Mouse (Mus musculus) heart, adult 2 months (tissue): ENCODE measurements around the gene Fbxo40. TPM values are rescaled to one million over a fixed set of nuclear protein-coding genes. Genes with fewer than 3 reads are reported as not detected.

Experiments
- DNase-seq, 2 experiments: peaks; one replicate each; pipeline ENCODE4 v3.0.0; 2021
- H3K27ac ChIP-seq: fragments of 200-600 bp; 2 replicates; pipeline ENCODE4 v1.8.1; 2022
- H3K27me3 ChIP-seq: fragments of 200-500 bp; 2 replicates; pipeline ENCODE4 v1.6.1; 2012; ENCODE audit warnings: mild to moderate bottlenecking, low read length, inconsistent platforms, mixed read lengths; ENCODE audit not compliant: control insufficient read depth, insufficient read depth
- H3K36me3 ChIP-seq: fragments of 200-500 bp; 2 replicates; pipeline ENCODE4 v1.6.1; 2012; ENCODE audit warnings: low read length, inconsistent platforms; ENCODE audit not compliant: control insufficient read depth, insufficient read depth
- H3K4me1 ChIP-seq: fragments of 200-500 bp; 2 replicates; pipeline ENCODE4 v1.6.1; 2011; ENCODE audit warnings: low read length; ENCODE audit not compliant: control insufficient read depth, insufficient read depth
- H3K4me3 ChIP-seq: fragments of 200-600 bp; 2 replicates; pipeline ENCODE4 v1.8.1; 2022
- H3K79me2 ChIP-seq: fragments of 200-500 bp; replicated peaks from 2 replicates; pipeline ENCODE4 v1.6.1; 2012; ENCODE audit warnings: mild to moderate bottlenecking, inconsistent platforms, low read length, moderate library complexity, mixed read lengths; ENCODE audit not compliant: control insufficient read depth, insufficient read depth
- H3K9ac ChIP-seq: fragments of 200-500 bp; 2 replicates; pipeline ENCODE4 v1.6.1; 2012; ENCODE audit warnings: low read depth, mild to moderate bottlenecking, control low read depth, inconsistent platforms, low read length, mixed read lengths
- CTCF ChIP-seq: fragments of 200-600 bp; IDR thresholded peaks from 2 replicates; pipeline ENCODE4 v1.8.1; 2022; ENCODE audit warnings: antibody characterized with exemption, mild to moderate bottlenecking, moderate library complexity
- EP300 ChIP-seq: fragments of 200-500 bp; IDR thresholded peaks from 2 replicates; pipeline ENCODE4 v1.6.1; 2011; ENCODE audit warnings: low read depth, low read length, control low read depth; ENCODE audit not compliant: insufficient read depth
- POLR2A ChIP-seq: fragments of 200-500 bp; IDR thresholded peaks from 2 replicates; pipeline ENCODE4 v1.6.1; 2011; ENCODE audit warnings: mild to moderate bottlenecking, low read depth, low read length, control low read depth; ENCODE audit not compliant: insufficient read depth
- WGBS: fragments of 180-500 bp; shearing (Covaris S2); methylation state at CpG from one replicate; pipeline ENCODE4 v1.1.7; 2018; 5-methylcytosine and 5-hydroxymethylcytosine counted together
- intact Hi-C: fragments of 180-260 bp; cut with DNase I; formaldehyde crosslinking; loops from one replicate; pipeline ENCODE4 v1.15.1; 2025
- long read RNA-seq: library from polyadenylated mRNA; stranded (forward); transcript quantifications from one replicate; pipeline ENCODE4 v2.0.0, GENCODE M21; 2021
- polyA plus RNA-seq: library from polyadenylated mRNA; depleted of rRNA; stranded (reverse); fragments of >200 nt; gene quantifications from 2 replicates; pipeline ENCODE4 v1.2.3, GENCODE M21; 2012; rRNA removed
- total RNA-seq, 2 experiments: library from RNA; stranded (reverse); gene quantifications; 2 replicates each; pipeline ENCODE4 v1.2.3; 2021

Fbxo40 gene
- 100 to 1,000 TPM; 191 to 211 TPM for total RNA-seq
- 66.5 and 115 TPM in 2 replicates for polyA plus RNA-seq
- long read RNA-seq, full-length matches to known transcripts, result 106 of 150 reads
- long read RNA-seq, partial matches to known transcripts, result 0 of 150 reads
- long read RNA-seq, other reads (novel, unspliced or antisense), result 44 of 150 reads

DNA sequence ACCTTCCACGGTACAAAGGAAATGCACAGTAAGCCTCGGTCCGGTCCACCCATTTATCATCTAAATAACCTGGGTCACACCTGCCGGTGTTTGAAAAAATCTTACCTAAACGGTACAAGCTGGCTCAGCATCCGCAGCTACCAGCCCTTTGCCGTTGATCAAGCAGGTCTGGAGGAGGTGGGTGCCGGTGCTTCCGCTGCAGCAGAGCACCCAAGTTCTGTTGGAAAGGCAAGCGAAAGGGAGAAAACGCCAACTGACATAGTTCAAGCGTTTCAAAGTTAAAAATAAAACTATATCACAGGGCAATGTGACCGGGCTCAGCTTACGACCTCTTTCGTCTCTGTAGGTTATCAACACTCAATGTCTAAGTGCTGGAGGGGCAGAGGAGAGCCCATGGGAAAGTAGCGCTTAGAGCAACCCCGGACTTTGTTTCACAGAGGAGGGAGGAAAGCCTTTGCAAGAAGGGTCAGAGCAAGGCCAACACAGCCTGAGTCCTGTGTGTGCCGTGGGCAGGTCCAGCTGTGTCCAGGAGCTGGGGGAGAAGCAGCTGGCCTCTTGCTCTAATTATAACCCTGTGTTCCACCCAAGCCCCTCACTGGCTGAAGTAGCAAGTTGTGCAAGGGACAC, at the start of gene Fbxo40:
Gene Fbxo40, minus strand, starts transcription at position 469 of the 627 bp plus-strand sequence.
- peaks cover 3% of the 10 kb centered on the region; the same call in 1 of the 2 replicates for H3K36me3 ChIP-seq
- H3K27ac ChIP-seq, result peak within 1 kb of the TSS; percentile 93
- intact Hi-C loops, result loop anchor here (1.0 to 2.0 kb wide), 2 partner anchors 21 to 45 kb away; partner anchors contain the start of gene Polq
- no peaks in the 10 kb centered on the region for H3K27me3 ChIP-seq
- no peaks in the 10 kb centered on the region for H3K4me1 ChIP-seq
- peak; percentile 49 to 63 for DNase-seq
- no peaks in the 10 kb centered on the region for H3K79me2 ChIP-seq
- H3K9ac ChIP-seq, result peak within 1 kb of the TSS; percentile 68
- H3K4me3 ChIP-seq, result peak within 1 kb of the TSS; percentile 53
- no peak for TF ChIP-seq CTCF
- 0 out of 2 replicates have a peak, but pooled peaks have one; percentile 15 for TF ChIP-seq EP300
- peak; percentile 76 for TF ChIP-seq POLR2A
- 36% methylated on average over 18 of the region's 18 CpGs for WGBS

DNA sequence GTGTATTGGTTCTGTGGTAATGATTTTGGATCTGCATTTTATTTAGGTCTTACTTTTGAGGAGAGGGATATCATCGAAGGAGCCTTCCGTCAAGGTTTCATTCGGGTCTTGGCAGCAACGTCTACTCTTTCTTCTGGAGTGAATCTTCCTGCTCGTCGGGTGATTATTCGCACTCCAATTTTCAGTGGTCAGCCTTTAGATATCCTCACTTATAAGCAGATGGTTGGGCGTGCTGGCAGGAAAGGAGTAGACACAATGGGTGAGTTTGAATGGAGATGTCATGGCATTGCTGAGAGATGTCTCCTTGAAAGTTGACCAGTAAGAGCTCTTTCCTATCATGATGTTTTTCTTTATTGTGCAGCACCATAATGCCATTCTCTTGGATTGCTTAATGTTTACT, 44.5 kb upstream of the Fbxo40 start:
- Histone ChIP-seq H3K36me3 (no peaks in the 10 kb centered on the region), H3K27me3 (no peaks in the 10 kb centered on the region), H3K4me3 (no peak overlapping the region), H3K4me1 (no peaks in the 10 kb centered on the region), H3K27ac (no peak overlapping the region), H3K9ac (no peak overlapping the region), H3K79me2 (no peaks in the 10 kb centered on the region)
- intact Hi-C loops, result no loop called here
- no peak for DNase-seq
- TF ChIP-seq EP300 (no peak), POLR2A (no peak), CTCF (no peak)
- WGBS, result 92% methylated on average over 8 of the region's 8 CpGs

DNA sequence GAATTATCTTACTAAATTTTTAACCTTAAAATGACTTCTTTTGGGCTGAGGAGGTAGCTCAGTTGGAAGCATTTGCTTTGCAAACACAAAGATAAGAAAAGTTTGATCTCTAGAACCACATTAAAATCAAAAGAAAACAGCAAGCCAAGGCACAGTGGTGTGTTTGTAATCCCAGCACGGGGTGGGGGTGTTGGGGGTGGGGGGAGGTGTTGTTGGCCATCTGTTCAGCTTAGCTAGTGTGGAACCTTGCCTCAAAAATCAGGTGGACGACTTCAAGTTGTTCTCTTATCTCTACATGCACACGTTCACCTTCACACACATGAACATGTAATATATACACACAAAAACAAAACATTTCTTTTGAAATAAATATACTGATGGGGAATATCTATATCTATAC, 41.7 kb upstream of the Fbxo40 start:
- H3K27me3 ChIP-seq, result no peaks in the 10 kb centered on the region
- no peak for DNase-seq
- H3K4me3 ChIP-seq, result no peak overlapping the region
- no peaks in the 10 kb centered on the region for H3K36me3 ChIP-seq
- 64% methylated on average over 3 of the region's 3 CpGs for WGBS
- H3K27ac ChIP-seq, result no peak overlapping the region
- intact Hi-C loops, result no loop called here
- TF ChIP-seq POLR2A (no peak), CTCF (no peak), EP300 (no peak)
- H3K4me1 ChIP-seq, result no peaks in the 10 kb centered on the region
- no peaks in the 10 kb centered on the region for H3K79me2 ChIP-seq
- H3K9ac ChIP-seq, result no peak overlapping the region

DNA sequence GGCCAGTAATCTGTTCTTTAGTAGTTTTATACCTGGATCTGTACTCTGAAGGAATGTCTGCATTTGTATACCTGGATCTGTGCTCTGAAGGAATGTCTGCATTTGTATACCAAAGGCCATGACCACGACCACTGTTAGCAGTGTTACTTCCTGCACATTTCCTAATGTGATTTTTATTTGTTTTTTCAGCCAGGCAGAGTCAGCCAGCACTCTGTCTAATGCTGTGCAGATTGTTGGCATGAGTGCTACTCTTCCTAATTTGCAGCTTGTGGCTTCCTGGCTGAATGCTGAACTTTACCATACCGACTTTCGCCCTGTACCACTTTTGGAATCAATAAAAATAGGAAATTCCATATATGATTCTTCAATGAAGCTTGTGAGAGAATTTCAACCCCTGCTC, 37.3 kb upstream of the Fbxo40 start:
- no peak overlapping the region for H3K4me3 ChIP-seq
- no peak overlapping the region for H3K9ac ChIP-seq
- intact Hi-C loops, result no loop called here
- 48% methylated on average over 3 of the region's 3 CpGs for WGBS
- H3K36me3 ChIP-seq, result no peaks in the 10 kb centered on the region
- H3K4me1 ChIP-seq, result no peaks in the 10 kb centered on the region
- no peak for DNase-seq
- H3K27me3 ChIP-seq, result no peaks in the 10 kb centered on the region
- no peaks in the 10 kb centered on the region for H3K79me2 ChIP-seq
- H3K27ac ChIP-seq, result no peak overlapping the region
- no peak for TF ChIP-seq EP300
- TF ChIP-seq CTCF, result no peak
- TF ChIP-seq POLR2A, result no peak

DNA sequence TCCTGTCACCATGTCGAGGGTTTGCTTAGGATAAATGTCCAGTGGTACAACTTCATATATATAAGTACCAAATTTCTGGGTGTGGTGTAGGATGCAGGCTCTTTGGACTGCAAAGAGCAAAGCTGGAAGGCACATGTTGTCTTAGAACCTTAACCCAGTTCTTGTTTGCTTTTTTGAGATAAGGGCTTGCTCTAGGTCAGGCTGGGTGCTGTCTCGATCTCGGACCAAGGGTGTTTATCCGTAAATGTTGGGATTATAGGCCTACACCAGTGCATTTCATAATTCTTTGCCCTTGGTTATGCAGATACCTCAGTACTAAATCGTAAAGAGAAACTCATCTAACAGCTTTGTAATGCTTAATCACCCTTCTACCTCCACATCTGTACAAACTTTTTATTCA, 22.1 kb upstream of the Fbxo40 start:
- intact Hi-C loops, result loop anchor here (5.0 kb wide), 1 partner anchor 185 kb away; the partner anchor contains the start of gene Iqcb1
- no peak for DNase-seq
- H3K36me3 ChIP-seq, result peaks cover 3% of the 10 kb centered on the region; the same call in 1 of the 2 replicates
- no peaks in the 10 kb centered on the region for H3K27me3 ChIP-seq
- H3K4me3 ChIP-seq, result peak overlapping the region; percentile 64
- H3K4me1 ChIP-seq, result peaks cover 2% of the 10 kb centered on the region
- TF ChIP-seq CTCF (no peak), EP300 (no peak), POLR2A (no peak)
- H3K27ac ChIP-seq, result no peak overlapping the region
- no peaks in the 10 kb centered on the region for H3K79me2 ChIP-seq
- WGBS, result 47% methylated on average over 5 of the region's 5 CpGs
- H3K9ac ChIP-seq, result no peak overlapping the region

DNA sequence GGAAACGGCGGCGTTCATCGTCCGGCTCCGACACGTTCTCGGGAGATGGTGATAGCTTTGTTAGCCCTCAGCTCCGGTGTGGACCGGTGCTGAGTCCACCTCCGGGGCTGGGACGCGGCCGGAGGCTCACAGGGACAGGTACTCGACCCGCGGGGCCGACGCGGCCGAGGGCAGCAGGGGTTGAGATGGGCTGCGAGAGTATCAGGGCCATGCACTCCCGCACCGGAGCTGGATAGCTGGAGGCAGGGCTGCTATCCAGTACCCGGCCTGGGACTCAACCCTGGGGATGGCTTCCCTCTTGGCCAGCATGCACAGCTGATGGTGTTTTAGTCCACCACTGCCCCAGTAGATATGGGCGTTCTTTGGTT, 21.6 kb upstream of the Fbxo40 start:
- H3K4me1 ChIP-seq, result peaks cover 2% of the 10 kb centered on the region
- H3K9ac ChIP-seq, result peak overlapping the region; percentile 50
- no peaks in the 10 kb centered on the region for H3K27me3 ChIP-seq
- H3K36me3 ChIP-seq, result peaks cover 3% of the 10 kb centered on the region; the same call in 1 of the 2 replicates
- intact Hi-C loops, result loop anchor here (1.0 to 5.0 kb wide), 4 partner anchors 22 to 185 kb away; partner anchors contain the start of genes Eaf2, Fbxo40, Golgb1 and Iqcb1
- no peak overlapping the region for H3K27ac ChIP-seq
- no peak for DNase-seq
- no peak for TF ChIP-seq EP300
- no peak for TF ChIP-seq CTCF
- no peak for TF ChIP-seq POLR2A
- H3K79me2 ChIP-seq, result no peaks in the 10 kb centered on the region
- WGBS, result under 1% methylated on average over 26 of the region's 26 CpGs
- peak overlapping the region; percentile 64 for H3K4me3 ChIP-seq
